Mouse (Mus musculus) heart, postnatal 10 days (tissue): ENCODE results near the gene Slc22a14. TPM values are rescaled to one million over a fixed set of nuclear protein-coding genes. Genes with fewer than 3 reads are reported as not detected.

Source experiments
- DNase-seq, 2 experiments: peaks; one replicate each; pipeline ENCODE4 v3.0.0; 2021
- intact Hi-C: fragments of 180-260 bp; cut with DNase I; formaldehyde crosslinking; loops from one replicate; pipeline ENCODE4 v1.15.1; 2025
- total RNA-seq, 2 experiments: library from RNA; stranded (reverse); gene quantifications; 2 replicates each; pipeline ENCODE4 v1.2.3; 2021

Slc22a14 gene
- total RNA-seq, 2 experiments from 2014 or later, result 0.32 TPM; not detected in 1

GRCm38 (mm10) chr9:119214601-119215000 is 150.8 kb downstream of the Slc22a14 start:
- intact Hi-C loops, result no loop called here
- no peak for DNase-seq

GRCm38 (mm10) chr9:119212996-119213395 is 152.4 kb downstream of the Slc22a14 start:
- DNase-seq, result no peak
- intact Hi-C loops, result no loop called here

GRCm38 (mm10) chr9:119208998-119209397 is 156.4 kb downstream of the Slc22a14 start, which contains the start of gene Slc22a13:
Gene Slc22a13 (minus strand): TSS chr9:119209098.
- intact Hi-C loops, result no loop called here
- DNase-seq, result no peak

DNA sequence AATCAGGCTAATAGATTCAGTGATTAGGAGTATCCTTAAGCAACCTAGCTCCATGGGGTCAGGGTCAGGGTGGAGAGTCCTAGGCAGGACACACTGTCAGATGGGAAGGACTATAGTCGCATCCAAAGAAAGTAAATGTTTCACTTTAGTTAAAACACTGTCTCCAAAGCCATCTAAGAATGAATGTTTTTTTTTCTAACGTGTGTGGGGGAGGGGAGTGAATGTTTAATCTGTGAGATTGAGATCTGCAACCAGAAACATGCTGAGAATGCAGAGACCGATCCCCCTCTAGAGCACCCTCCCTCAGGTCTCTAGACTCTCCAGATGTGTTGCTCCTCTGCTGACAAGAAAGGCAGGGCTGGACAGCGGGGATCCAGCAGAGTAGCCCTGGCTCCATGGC is 158.2 kb downstream of the Slc22a14 start:
- DNase-seq, result no peak
- intact Hi-C loops, result no loop called here

- no peak for DNase-seq
- intact Hi-C loops, result no loop called here
These were observed 158.7 kb downstream of the Slc22a14 start for GRCm38 (mm10) chr9:119206666-119207065.

DNA sequence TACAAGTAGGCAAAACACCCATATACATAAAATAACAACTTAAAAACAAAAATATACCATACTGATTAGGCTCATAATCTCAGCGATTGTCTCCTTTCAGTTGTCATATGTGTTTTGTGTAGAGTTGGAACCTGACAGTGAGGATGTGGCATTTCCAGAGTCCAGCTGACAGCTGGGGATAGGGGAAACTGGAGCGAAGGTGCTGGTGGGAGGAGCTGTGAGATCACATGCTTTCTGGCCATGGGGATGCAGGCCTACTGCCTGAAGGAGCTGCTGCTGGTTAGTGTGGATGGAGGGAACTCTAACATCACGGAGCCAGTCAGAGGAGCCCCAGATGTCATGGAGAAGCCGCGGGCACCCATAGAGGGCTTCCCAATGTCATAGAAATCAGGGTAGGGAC is 159.6 kb downstream of the Slc22a14 start:
- DNase-seq, result no peak
- intact Hi-C loops, result no loop called here

- DNase-seq, result no peak
- intact Hi-C loops, result no loop called here
These were observed 161.7 kb downstream of the Slc22a14 start for GRCm38 (mm10) chr9:119203617-119204016.

DNA sequence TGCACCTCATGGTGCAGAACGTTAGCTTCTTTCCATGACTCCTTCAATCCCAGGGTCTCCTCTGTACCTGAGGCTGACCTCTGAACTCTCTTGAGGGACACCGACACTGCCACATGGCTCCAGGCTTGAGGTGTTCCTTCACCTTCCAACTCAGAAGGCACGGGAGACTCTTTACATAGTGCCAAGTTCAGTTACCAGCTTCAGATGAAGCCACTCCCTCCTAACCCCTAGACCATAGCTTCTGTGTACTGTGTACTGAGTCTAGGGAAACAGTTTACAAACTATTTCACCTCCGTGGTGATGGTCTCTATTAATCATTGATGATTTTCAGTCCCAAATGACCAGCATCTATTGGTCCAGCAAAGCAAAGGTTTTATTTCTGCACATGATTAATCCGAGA is 163.7 kb downstream of the Slc22a14 start:
- intact Hi-C loops, result no loop called here
- DNase-seq, result no peak

DNA sequence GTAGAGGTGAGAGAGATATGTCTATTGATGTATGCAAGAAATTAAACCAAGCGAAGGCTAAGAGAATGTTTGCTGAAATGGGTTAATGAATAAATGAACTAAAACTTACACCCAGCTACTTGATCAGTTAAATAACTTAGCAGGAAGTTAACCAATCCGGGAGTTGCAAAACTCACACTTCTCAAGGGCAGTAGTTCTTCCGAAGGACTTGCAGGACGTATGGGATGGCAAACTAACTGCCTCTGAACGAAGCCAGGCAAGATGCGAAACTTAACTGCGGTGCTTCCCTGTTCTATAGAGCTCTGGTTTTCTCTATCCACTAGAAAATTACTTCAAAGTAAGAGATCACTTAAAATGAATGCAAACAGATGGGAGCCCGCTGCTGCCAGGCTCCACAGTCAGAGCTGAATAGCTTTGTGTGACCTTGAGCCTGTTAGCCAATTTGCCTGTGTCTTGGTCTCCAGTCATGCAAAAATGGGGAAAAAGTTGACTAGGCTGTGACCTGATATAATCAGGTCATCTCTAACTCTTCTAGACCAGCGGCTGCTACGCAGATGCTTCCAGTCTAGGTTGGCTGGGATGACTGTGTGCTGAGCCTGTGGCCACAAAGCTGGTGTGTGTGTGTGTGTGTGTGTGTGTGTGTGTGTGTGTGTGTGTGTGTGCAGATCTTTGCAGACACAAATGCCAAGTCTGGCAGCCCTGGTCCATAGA is 166.0 kb downstream of the Slc22a14 start:
- intact Hi-C loops, result no loop called here
- DNase-seq, result no peak

GRCm38 (mm10) chr9:119192202-119192990 is 173.0 kb downstream of the Slc22a14 start:
- DNase-seq, result peak; percentile 16 to 29

GRCm38 (mm10) chr9:119181241-119181728 is 184.1 kb downstream of the Slc22a14 start:
- DNase-seq, result peak; percentile 49 to 51
- intact Hi-C loops, result no loop called here

More at GRCm38 (mm10) chr9:119192202-119192990, 173.0 kb downstream of the Slc22a14 start:
- intact Hi-C loops, result no loop called here

GRCm38 (mm10) chr9:119179292-119179691 is 186.1 kb downstream of the Slc22a14 start:
- intact Hi-C loops, result no loop called here
- no peak for DNase-seq

GRCm38 (mm10) chr9:119167608-119168007 is 197.7 kb downstream of the Slc22a14 start:
- DNase-seq, result no peak
- intact Hi-C loops, result no loop called here

- DNase-seq, result no peak
- intact Hi-C loops, result no loop called here
These were observed 199.8 kb downstream of the Slc22a14 start for GRCm38 (mm10) chr9:119165548-119165947.

- DNase-seq, result no peak
- intact Hi-C loops, result no loop called here
These were observed 200.6 kb downstream of the Slc22a14 start for GRCm38 (mm10) chr9:119164743-119165142.

DNA sequence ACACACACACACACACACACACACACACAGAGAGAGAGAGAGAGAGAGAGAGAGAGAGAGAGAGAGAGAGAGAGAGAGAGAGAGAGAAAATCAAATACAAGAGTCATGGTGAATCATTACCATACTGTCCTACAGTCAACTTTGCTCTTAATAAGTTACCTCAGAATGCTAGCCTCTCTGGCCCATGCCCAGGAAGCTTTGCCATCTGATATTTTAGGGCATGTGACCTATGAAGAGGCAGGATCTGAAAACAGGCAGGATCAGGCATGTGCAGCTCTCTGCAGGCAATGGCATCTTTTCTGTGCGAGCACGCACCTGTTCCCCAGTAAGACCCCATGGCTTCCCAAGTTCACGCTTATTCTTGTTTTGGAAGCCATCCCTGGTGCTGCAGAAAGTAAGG is 204.7 kb downstream of the Slc22a14 start:
- no peak for DNase-seq
- intact Hi-C loops, result no loop called here

DNA sequence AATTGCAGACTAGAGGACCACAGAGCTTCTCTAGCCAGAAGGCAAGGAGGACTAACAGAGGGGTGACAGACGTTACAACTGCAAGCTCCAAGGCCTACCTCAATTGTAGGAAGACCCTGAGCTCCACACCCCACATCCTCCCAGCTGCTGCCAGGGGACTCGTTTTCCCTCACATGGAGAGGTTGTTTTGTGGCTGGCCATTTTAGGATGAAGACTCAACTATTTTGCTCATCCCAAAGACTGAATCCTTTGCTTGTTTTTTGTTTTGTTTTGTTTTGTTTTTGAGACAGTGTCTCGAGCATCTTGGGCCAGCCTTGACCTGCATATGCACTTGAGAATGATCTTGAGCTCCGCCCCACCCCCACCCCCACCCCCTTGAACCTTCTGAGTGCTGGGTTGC is 206.5 kb downstream of the Slc22a14 start, which contains the start of gene Gm47289:
Gene Gm47289, plus strand, starts transcription at position 301 of the 400 bp plus-strand sequence.
- intact Hi-C loops, result loop anchor here (5.0 kb wide), 1 partner anchor 118 kb away; no protein-coding TSS in a partner anchor
- no peak for DNase-seq

- intact Hi-C loops, result loop anchor here (2.0 to 5.0 kb wide), 3 partner anchors 121 to 274 kb away; no protein-coding TSS in a partner anchor
- DNase-seq, result peak; percentile 86 to 88
These were observed 208.8 kb downstream of the Slc22a14 start, which contains the start of gene Acaa1b for GRCm38 (mm10) chr9:119156278-119157201. Gene Acaa1b (minus strand): TSS chr9:119157093.

DNA sequence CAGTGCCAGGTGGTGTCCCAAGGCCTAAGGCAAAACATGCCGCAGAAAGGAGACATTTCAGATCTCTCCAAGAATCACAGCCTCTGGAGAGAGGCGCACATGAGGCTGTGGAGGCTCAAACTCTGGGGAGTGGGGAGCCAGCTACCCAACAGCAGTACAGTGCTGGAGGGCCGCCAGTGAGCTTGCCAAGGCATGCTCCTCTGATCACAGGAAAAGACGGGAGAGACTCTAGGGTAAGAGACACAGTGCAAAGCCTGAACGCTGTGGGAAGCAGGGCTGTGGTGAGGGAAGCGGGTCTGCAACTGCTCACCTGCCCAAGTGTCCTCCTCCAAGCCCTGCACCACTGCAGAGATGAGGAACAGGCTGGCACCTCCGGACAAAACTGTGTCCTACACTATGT is 209.5 kb downstream of the Slc22a14 start:
- intact Hi-C loops, result loop anchor here (2.0 to 5.0 kb wide), 3 partner anchors 121 to 275 kb away; no protein-coding TSS in a partner anchor
- peak; percentile 13 to 19 for DNase-seq

GRCm38 (mm10) chr9:119155416-119155815 is 209.9 kb downstream of the Slc22a14 start:
- peak in 1 of 2 experiments; percentile 21 for DNase-seq
- intact Hi-C loops, result loop anchor here (5.0 kb wide), 1 partner anchor 122 kb away; no protein-coding TSS in a partner anchor
